Mouse (Mus musculus) stomach, embryonic 16.5 days (tissue): ENCODE data around the gene Aars. TPM values are rescaled to one million over a fixed set of nuclear protein-coding genes. Genes with fewer than 3 reads are reported as not detected.

Experiments used
- ATAC-seq: fragments of 200-750 bp; cut with Nextera tagmentation; 2 replicates; pipeline ENCODE4 v1.8.0; 2017; ENCODE audit warnings: moderate number of reproducible peaks, moderate TSS enrichment; ENCODE audit not compliant: insufficient read depth, low FRiP score
- H3K27ac ChIP-seq: fragments of 300-500 bp; sonication (generic); 2 replicates; pipeline ENCODE4 v1.5.1; 2014; ENCODE audit warnings: low read length
- H3K27me3 ChIP-seq: fragments of 300-500 bp; sonication (generic); 2 replicates; pipeline ENCODE4 v1.6.1; 2014; ENCODE audit warnings: low read length, control low read depth, mixed read lengths; ENCODE audit not compliant: control insufficient read depth, insufficient read depth
- H3K36me3 ChIP-seq: fragments of 300-500 bp; sonication (generic); 2 replicates; pipeline ENCODE4 v1.6.1; 2014; ENCODE audit warnings: low read length; ENCODE audit not compliant: control insufficient read depth, insufficient read depth
- H3K4me1 ChIP-seq: fragments of 300-500 bp; sonication (generic); 2 replicates; pipeline ENCODE4 v1.6.1; 2014; ENCODE audit warnings: low read length, control low read depth, mixed read lengths; ENCODE audit not compliant: control insufficient read depth, insufficient read depth
- H3K4me2 ChIP-seq: fragments of 300-500 bp; sonication (generic); 2 replicates; pipeline ENCODE4 v1.6.1; 2014; ENCODE audit warnings: low read depth, low read length, mixed read lengths
- H3K4me3 ChIP-seq: fragments of 300-500 bp; sonication (generic); replicated peaks from 2 replicates; pipeline ENCODE4 v1.5.1; 2014; ENCODE audit warnings: mild to moderate bottlenecking, low read length
- H3K9ac ChIP-seq: fragments of 300-500 bp; sonication (generic); 2 replicates; pipeline ENCODE4 v1.6.1; 2014; ENCODE audit warnings: low read length
- H3K9me3 ChIP-seq: fragments of 300-500 bp; sonication (generic); replicated peaks from 2 replicates; pipeline ENCODE4 v1.6.1; 2016; ENCODE audit warnings: low read length, control low read depth; ENCODE audit not compliant: control insufficient read depth
- WGBS: fragments of 180-500 bp; shearing (Covaris S2); extraction: QIAGEN DNeasy Blood & Tissue Kit; methylation state at CpG from one replicate; pipeline ENCODE4 v1.1.7; 2014; 5-methylcytosine and 5-hydroxymethylcytosine counted together
- polyA plus RNA-seq: library from polyadenylated mRNA; unstranded; fragments of >200 nt; fragmentation: Nextera tagmentation; extraction: Ambion mirVana; gene quantifications from 2 replicates; pipeline ENCODE4 v1.2.1, GENCODE M21; 2015

Aars gene
- polyA plus RNA-seq, 1 experiment from 2014 or later: 49.3 TPM

GRCm38 (mm10) chr8:111027391-111027937 is 5.5 kb upstream of the Aars start:
- WGBS: 0% methylated on average over 31 of the region's 31 CpGs
- Histone ChIP-seq H3K9ac (peak overlapping the region; percentile 84), H3K27ac (peak overlapping the region; percentile 54), H3K4me2 (peak overlapping the region; percentile 64), H3K4me1 (no peaks in the 10 kb centered on the region), H3K27me3 (no peaks in the 10 kb centered on the region), H3K36me3 (no peaks in the 10 kb centered on the region), H3K9me3 (no peaks in the 10 kb centered on the region), H3K4me3 (peak overlapping the region; percentile 68)
- peak; percentile 96 for ATAC-seq

- Histone ChIP-seq H3K9me3 (no peaks in the 10 kb centered on the region), H3K4me1 (peaks cover 1% of the 10 kb centered on the region; the same call in 1 of the 2 replicates), H3K9ac (no peak overlapping the region), H3K36me3 (no peaks in the 10 kb centered on the region), H3K4me3 (no peak overlapping the region), H3K27ac (no peak overlapping the region), H3K27me3 (no peaks in the 10 kb centered on the region), H3K4me2 (no peak overlapping the region)
- 51% methylated on average over 4 of the region's 4 CpGs for WGBS
- no peak for ATAC-seq
Measured at GRCm38 (mm10) chr8:111029589-111029988, 3.4 kb upstream of the Aars start.

- Histone ChIP-seq H3K4me3 (no peak overlapping the region), H3K27ac (no peak overlapping the region), H3K4me1 (peaks cover 6% of the 10 kb centered on the region; the same call in 1 of the 2 replicates), H3K36me3 (no peaks in the 10 kb centered on the region), H3K27me3 (no peaks in the 10 kb centered on the region), H3K4me2 (no peak overlapping the region), H3K9me3 (no peaks in the 10 kb centered on the region), H3K9ac (no peak overlapping the region)
- WGBS: 72% methylated on average over 6 of the region's 6 CpGs
- ATAC-seq: no peak
Measured at GRCm38 (mm10) chr8:111030045-111030444, 2.9 kb upstream of the Aars start.

- Histone ChIP-seq H3K27ac (no peak within 1 kb of the TSS), H3K4me1 (peaks cover 9% of the 10 kb centered on the region; the same call in 1 of the 2 replicates), H3K4me2 (no peak within 1 kb of the TSS), H3K27me3 (no peaks in the 10 kb centered on the region), H3K9me3 (no peaks in the 10 kb centered on the region), H3K4me3 (no peak within 1 kb of the TSS), H3K9ac (no peak within 1 kb of the TSS), H3K36me3 (no peaks in the 10 kb centered on the region)
- WGBS: 95% methylated on average over 19 of the region's 19 CpGs
- ATAC-seq: no peak
Measured at GRCm38 (mm10) chr8:111031572-111031971, 1.4 kb upstream of the Aars start, which contains the start of gene Ddx19b. TSS of gene Ddx19b (minus strand) at chr8:111031751.

- Histone ChIP-seq H3K4me2 (peak overlapping the region; percentile 67), H3K4me1 (peaks cover 9% of the 10 kb centered on the region; the same call in 1 of the 2 replicates), H3K27ac (peak overlapping the region; percentile 50), H3K4me3 (peak overlapping the region; percentile 67), H3K9ac (peak overlapping the region; percentile 79), H3K9me3 (no peaks in the 10 kb centered on the region), H3K27me3 (no peaks in the 10 kb centered on the region), H3K36me3 (peaks cover 15% of the 10 kb centered on the region)
- 5% methylated on average over 37 of the region's 37 CpGs for WGBS
- ATAC-seq: peak; percentile 100
Measured at GRCm38 (mm10) chr8:111033482-111034215, 705 bp downstream of the Aars start.

GRCm38 (mm10) chr8:111034276-111034675 is 1.3 kb downstream of the Aars start:
- Histone ChIP-seq H3K36me3 (peaks cover 20% of the 10 kb centered on the region), H3K27me3 (no peaks in the 10 kb centered on the region), H3K27ac (0 out of 2 replicates have a peak overlapping the region, but pooled peaks have one; percentile 50), H3K4me2 (peak overlapping the region; percentile 67), H3K9me3 (no peaks in the 10 kb centered on the region), H3K9ac (peak overlapping the region; percentile 79), H3K4me1 (peaks cover 9% of the 10 kb centered on the region; the same call in 1 of the 2 replicates), H3K4me3 (peak overlapping the region; percentile 67)
- no peak for ATAC-seq
- 17% methylated on average over 12 of the region's 12 CpGs for WGBS

GRCm38 (mm10) chr8:111036591-111036990 is 3.6 kb downstream of the Aars start:
- WGBS: 92% methylated on average over 15 of the region's 15 CpGs
- H3K4me2 ChIP-seq: no peak overlapping the region
- no peak overlapping the region for H3K27ac ChIP-seq
- no peaks in the 10 kb centered on the region for H3K9me3 ChIP-seq
- peaks cover 32% of the 10 kb centered on the region for H3K36me3 ChIP-seq
- peaks cover 9% of the 10 kb centered on the region; the same call in 1 of the 2 replicates for H3K4me1 ChIP-seq
- H3K9ac ChIP-seq: no peak overlapping the region
- ATAC-seq: no peak
- no peaks in the 10 kb centered on the region for H3K27me3 ChIP-seq
- no peak overlapping the region for H3K4me3 ChIP-seq

GRCm38 (mm10) chr8:111042546-111042945 is 9.6 kb downstream of the Aars start:
- no peak overlapping the region for H3K27ac ChIP-seq
- H3K27me3 ChIP-seq: no peaks in the 10 kb centered on the region
- no peak overlapping the region for H3K4me2 ChIP-seq
- no peak overlapping the region for H3K4me3 ChIP-seq
- H3K4me1 ChIP-seq: no peaks in the 10 kb centered on the region
- no peak for ATAC-seq
- no peak overlapping the region for H3K9ac ChIP-seq
- peaks cover 63% of the 10 kb centered on the region for H3K36me3 ChIP-seq
- 93% methylated on average over 19 of the region's 19 CpGs for WGBS
- H3K9me3 ChIP-seq: no peaks in the 10 kb centered on the region

GRCm38 (mm10) chr8:111044003-111044734 is 11.2 kb downstream of the Aars start:
- Histone ChIP-seq H3K9ac (no peak overlapping the region), H3K27ac (no peak overlapping the region), H3K4me2 (no peak overlapping the region), H3K36me3 (peaks cover 52% of the 10 kb centered on the region), H3K4me1 (no peaks in the 10 kb centered on the region), H3K4me3 (no peak overlapping the region), H3K9me3 (no peaks in the 10 kb centered on the region), H3K27me3 (no peaks in the 10 kb centered on the region)
- ATAC-seq: no peak
- WGBS: 36% methylated on average over 2 of the region's 2 CpGs
